Mouse (Mus musculus) hindbrain, embryonic 11.5 days (tissue): ENCODE measurements around the gene Zfp747. TPM values are rescaled to one million over a fixed set of nuclear protein-coding genes. Genes with fewer than 3 reads are reported as not detected.
A peak's percentile ranks its signal among the peaks of the same experiment; 100 is the strongest.
"Not testable (repeated sequence)": the region's sequence is repeated elsewhere in the genome, so short reads cannot be mapped to it uniquely, and the experiment has no call there.

Experiments
- ATAC-seq: fragments of 200-750 bp; cut with Nextera tagmentation; 2 replicates; pipeline ENCODE4 v1.8.0; 2017; ENCODE audit warnings: mild to moderate bottlenecking, moderate TSS enrichment, moderate library complexity; ENCODE audit not compliant: low FRiP score
- DNase-seq: peaks from one replicate; pipeline ENCODE4 v3.0.0-alpha.2; 2015; ENCODE audit warnings: low spot score
- H3K27ac ChIP-seq: fragments of 300-500 bp; sonication (generic); 2 replicates; pipeline ENCODE4 v1.5.1; 2014; ENCODE audit warnings: mild to moderate bottlenecking, low read depth, low read length
- H3K27me3 ChIP-seq: fragments of 300-500 bp; sonication (generic); 2 replicates; pipeline ENCODE4 v1.6.1; 2014; ENCODE audit warnings: mild to moderate bottlenecking, low read length, moderate library complexity, mixed read lengths; ENCODE audit not compliant: control insufficient read depth, insufficient read depth
- H3K36me3 ChIP-seq: fragments of 300-500 bp; sonication (generic); 2 replicates; pipeline ENCODE4 v1.6.1; 2014; ENCODE audit warnings: mild to moderate bottlenecking, low read length, moderate library complexity, mixed read lengths; ENCODE audit not compliant: control insufficient read depth, insufficient read depth
- H3K4me1 ChIP-seq: fragments of 300-500 bp; sonication (generic); replicated peaks from 2 replicates; pipeline ENCODE4 v1.6.1; 2014; ENCODE audit warnings: low read length, mixed read lengths; ENCODE audit not compliant: control insufficient read depth, insufficient read depth
- H3K4me2 ChIP-seq: fragments of 300-500 bp; sonication (generic); replicated peaks from 2 replicates; pipeline ENCODE4 v1.6.1; 2014; ENCODE audit warnings: mild to moderate bottlenecking, low read depth, low read length
- H3K4me3 ChIP-seq: fragments of 300-500 bp; sonication (generic); 2 replicates; pipeline ENCODE4 v1.5.1; 2014; ENCODE audit warnings: low read depth, low read length
- H3K9ac ChIP-seq: fragments of 300-500 bp; sonication (generic); 2 replicates; pipeline ENCODE4 v1.6.1; 2014; ENCODE audit warnings: low read depth, low read length
- H3K9me3 ChIP-seq: fragments of 300-500 bp; sonication (generic); 2 replicates; pipeline ENCODE4 v1.6.1; 2016; ENCODE audit warnings: low read length; ENCODE audit not compliant: control insufficient read depth
- WGBS: fragments of 180-500 bp; shearing (Covaris S2); extraction: QIAGEN DNeasy Blood & Tissue Kit; methylation state at CpG from one replicate; pipeline ENCODE4 v1.1.7; 2014; 5-methylcytosine and 5-hydroxymethylcytosine counted together
- polyA plus RNA-seq: library from polyadenylated mRNA; unstranded; fragments of >200 nt; fragmentation: Nextera tagmentation; extraction: Ambion mirVana; gene quantifications from 2 replicates; pipeline ENCODE4 v1.2.1, GENCODE M21; 2014

The Zfp747 gene
- polyA plus RNA-seq, 1 experiment from 2014 or later, result 6.7 TPM

- H3K9me3 ChIP-seq, result no peaks in the 10 kb centered on the region
- peak; percentile 86 for ATAC-seq
- WGBS, result 16% methylated on average over 38 of the region's 38 CpGs
- H3K4me2 ChIP-seq, result peak within 1 kb of the TSS; percentile 74
- no peaks in the 10 kb centered on the region for H3K27me3 ChIP-seq
- 0 out of 2 replicates have a peak within 1 kb of the TSS, but pooled peaks have one; percentile 24 for H3K27ac ChIP-seq
- peak within 1 kb of the TSS; percentile 49 for H3K4me3 ChIP-seq
- H3K9ac ChIP-seq, result peak within 1 kb of the TSS; percentile 66
- H3K36me3 ChIP-seq, result no peaks in the 10 kb centered on the region
- H3K4me1 ChIP-seq, result no peaks in the 10 kb centered on the region
- DNase-seq, result peak; percentile 87
Observed at GRCm38 (mm10) chr7:127386641-127387392, 11.0 kb upstream of the Zfp747 start, which contains the start of gene 9130019O22Rik. 9130019O22Rik (minus strand) TSS chr7:127387166.

DNA sequence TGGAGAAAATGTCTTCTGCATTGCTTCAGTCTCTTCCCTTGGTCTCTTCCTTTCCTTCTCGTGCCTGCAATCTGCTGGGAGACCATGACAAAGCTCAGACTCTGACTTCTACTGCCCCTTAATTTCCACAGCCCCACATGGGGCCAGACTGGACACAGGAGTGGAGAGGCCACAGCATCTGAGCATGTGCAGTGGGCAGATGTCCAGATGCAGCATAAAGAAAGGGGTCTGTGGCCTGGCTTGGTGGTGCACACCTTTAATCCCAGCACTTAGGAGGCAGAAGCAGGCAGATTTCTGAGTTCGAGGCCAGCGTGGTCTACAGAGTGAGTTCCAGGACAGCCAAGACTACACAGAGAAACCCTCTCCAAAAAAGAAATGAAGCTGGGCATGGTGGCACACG is 9.7 kb upstream of the Zfp747 start:
- H3K4me2 ChIP-seq, H3K36me3 ChIP-seq, ATAC-seq, H3K27ac ChIP-seq, H3K4me1 ChIP-seq, H3K4me3 ChIP-seq, DNase-seq, H3K27me3 ChIP-seq, H3K9me3 ChIP-seq, H3K9ac ChIP-seq: not testable (repeated sequence)
- WGBS, result 94% methylated on average over 4 of the region's 4 CpGs

DNA sequence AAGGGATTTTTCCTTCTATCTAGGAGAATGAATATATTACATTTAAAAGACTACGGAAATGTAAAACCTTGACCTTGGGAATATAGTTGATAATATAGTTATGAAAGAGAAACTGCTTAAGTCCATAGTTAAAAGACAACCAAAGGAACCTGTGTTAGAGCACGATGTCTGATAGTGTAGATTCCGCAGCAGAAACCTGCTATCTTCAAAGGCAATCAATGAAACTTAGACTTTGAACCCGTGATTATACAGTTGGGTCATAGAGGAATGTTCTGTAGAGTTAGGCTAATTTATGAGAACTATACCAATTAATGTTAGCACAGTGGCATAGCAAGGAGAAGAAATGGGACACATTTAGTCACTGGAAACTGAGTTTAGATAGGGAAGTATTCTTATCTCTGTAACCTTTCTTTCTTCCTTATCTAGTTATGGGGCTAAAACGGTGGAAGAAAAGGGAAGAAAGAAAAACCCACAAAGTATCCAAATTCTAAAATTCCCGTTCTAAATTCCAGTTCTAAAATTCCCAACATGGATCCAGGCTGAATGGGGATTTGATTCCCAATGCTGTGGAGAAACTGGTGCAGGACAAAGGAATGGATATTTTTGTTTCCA is 2.6 kb upstream of the Zfp747 start:
- no peaks in the 10 kb centered on the region for H3K27me3 ChIP-seq
- H3K9me3 ChIP-seq, result no peaks in the 10 kb centered on the region
- no peak overlapping the region for H3K4me2 ChIP-seq
- H3K9ac ChIP-seq, result no peak overlapping the region
- 79% methylated on average over 6 of the region's 6 CpGs for WGBS
- ATAC-seq (no peak), DNase-seq (no peak)
- no peak overlapping the region for H3K4me3 ChIP-seq
- no peak overlapping the region for H3K27ac ChIP-seq
- no peaks in the 10 kb centered on the region for H3K4me1 ChIP-seq
- H3K36me3 ChIP-seq, result no peaks in the 10 kb centered on the region

GRCm38 (mm10) chr7:127371870-127372269 is 4.0 kb downstream of the Zfp747 start:
- H3K36me3 ChIP-seq, DNase-seq, H3K9ac ChIP-seq, ATAC-seq, H3K9me3 ChIP-seq, H3K4me1 ChIP-seq, H3K27ac ChIP-seq, H3K4me2 ChIP-seq, H3K27me3 ChIP-seq, H3K4me3 ChIP-seq: not testable (repeated sequence)
- 76% methylated on average over 3 of the region's 3 CpGs for WGBS

DNA sequence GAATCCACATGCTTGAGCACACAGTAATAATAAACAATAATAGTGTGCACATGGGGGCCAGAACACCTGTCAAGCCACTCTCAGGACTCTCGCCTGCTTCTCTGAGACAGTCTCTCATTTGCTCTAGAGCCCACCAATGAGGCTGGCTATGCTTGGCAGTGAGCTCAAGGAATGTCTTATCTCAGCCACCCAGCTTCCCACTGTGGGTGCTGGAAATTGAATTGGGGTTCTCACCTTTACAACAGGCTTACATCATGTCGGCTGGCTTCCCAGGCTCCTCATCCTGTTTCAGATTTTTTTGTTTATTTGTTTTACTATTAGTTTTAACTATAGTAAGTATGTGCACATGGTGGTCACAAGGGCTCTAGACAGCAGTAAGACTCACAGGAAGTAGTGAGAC is 4.6 kb downstream of the Zfp747 start:
- ATAC-seq, result no peak
- H3K9me3 ChIP-seq, result no peaks in the 10 kb centered on the region
- no peak overlapping the region for H3K4me2 ChIP-seq
- H3K4me3 ChIP-seq, result no peak overlapping the region
- no peaks in the 10 kb centered on the region for H3K36me3 ChIP-seq
- H3K27ac ChIP-seq, result no peak overlapping the region
- no peaks in the 10 kb centered on the region for H3K27me3 ChIP-seq
- H3K9ac ChIP-seq, result no peak overlapping the region
- whole genome bisulfite sequencing, result 91% methylated on average over 2 of the region's 2 CpGs
- no peaks in the 10 kb centered on the region for H3K4me1 ChIP-seq
- DNase-seq, result no peak

DNA sequence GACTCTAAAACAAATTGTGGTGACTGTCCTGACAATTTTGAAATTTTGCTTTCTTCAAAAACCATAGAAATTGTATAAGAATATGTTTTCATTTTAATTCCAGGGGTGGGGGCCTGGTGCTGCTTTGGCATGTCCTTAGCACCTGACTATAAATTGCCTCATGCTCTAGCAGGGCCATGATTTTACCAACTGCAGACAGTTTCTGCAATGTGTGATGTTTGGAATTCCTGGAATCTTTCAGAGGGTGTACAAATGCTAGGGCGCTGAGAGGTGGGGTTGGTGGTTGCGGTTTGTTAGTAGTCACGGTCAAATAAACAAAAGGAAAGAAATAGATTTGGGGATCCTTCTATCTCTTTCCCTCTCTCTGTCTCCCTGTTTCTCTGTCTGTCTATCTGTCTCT is 9.6 kb downstream of the Zfp747 start:
- H3K36me3 ChIP-seq, result no peaks in the 10 kb centered on the region
- 85% methylated on average over 3 of the region's 3 CpGs for WGBS
- DNase-seq (no peak), ATAC-seq (no peak)
- H3K4me2 ChIP-seq, result no peak overlapping the region
- H3K4me3 ChIP-seq, result no peak overlapping the region
- H3K4me1 ChIP-seq, result no peaks in the 10 kb centered on the region
- 0 out of 2 replicates have a peak, but pooled peaks cover 2% of the 10 kb centered on the region for H3K27me3 ChIP-seq
- no peaks in the 10 kb centered on the region for H3K9me3 ChIP-seq
- H3K27ac ChIP-seq, result no peak overlapping the region
- no peak overlapping the region for H3K9ac ChIP-seq

DNA sequence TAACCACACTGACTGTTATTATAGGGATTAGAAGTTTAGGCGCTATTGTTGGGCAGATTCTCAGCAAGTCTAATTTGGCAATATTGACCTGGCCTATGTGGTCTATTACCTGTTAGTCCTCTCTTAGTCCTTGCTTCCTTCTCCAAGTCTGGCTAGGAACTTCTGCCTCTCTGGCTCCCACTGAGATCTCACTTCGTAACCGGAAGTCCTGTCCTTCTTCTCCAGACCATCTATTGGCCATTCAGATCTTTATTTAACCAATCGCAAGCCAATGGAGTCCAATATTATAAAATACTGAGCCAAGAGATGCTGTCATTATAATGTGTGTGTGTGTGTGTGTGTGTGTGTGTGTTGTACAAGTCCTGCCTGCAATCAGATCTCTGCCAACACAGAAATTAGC is 11.7 kb downstream of the Zfp747 start:
- ATAC-seq (no peak), DNase-seq (no peak)
- Histone ChIP-seq H3K9me3 (no peaks in the 10 kb centered on the region), H3K4me1 (no peaks in the 10 kb centered on the region), H3K27ac (no peak overlapping the region), H3K4me3 (no peak overlapping the region), H3K9ac (no peak overlapping the region), H3K4me2 (no peak overlapping the region), H3K36me3 (no peaks in the 10 kb centered on the region), H3K27me3 (0 out of 2 replicates have a peak, but pooled peaks cover 2% of the 10 kb centered on the region)
- WGBS, result 55% methylated on average over 4 of the region's 4 CpGs

DNA sequence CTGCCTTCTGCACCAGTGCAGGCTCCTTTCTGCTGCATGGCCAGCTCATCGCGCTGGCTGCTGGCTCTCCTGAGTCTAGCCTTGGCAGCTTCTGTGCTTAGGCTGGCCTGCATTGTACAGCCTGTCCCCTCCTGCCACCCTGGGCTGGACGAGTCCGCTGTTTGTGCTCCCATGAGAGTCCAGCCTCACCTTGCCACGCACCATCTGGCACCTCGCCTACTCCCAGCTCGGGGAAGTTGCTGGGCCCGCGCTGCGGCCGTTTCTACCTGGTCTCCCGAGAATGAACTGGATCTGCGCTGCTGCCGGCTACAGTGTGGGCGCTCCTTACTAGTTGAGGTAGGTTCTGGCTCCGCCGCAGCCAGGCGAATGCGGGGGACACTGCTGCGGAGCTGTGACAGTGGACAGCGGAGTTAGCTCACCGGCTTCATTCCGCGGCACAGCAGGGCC is 12.4 kb downstream of the Zfp747 start:
- peak; percentile 51 for DNase-seq
- Histone ChIP-seq H3K4me2 (peak overlapping the region; percentile 66), H3K27ac (no peak overlapping the region), H3K9me3 (no peaks in the 10 kb centered on the region), H3K4me3 (peak overlapping the region; percentile 27), H3K27me3 (0 out of 2 replicates have a peak, but pooled peaks cover 2% of the 10 kb centered on the region), H3K9ac (peak overlapping the region; percentile 21; the same call in 1 of the 2 replicates), H3K36me3 (no peaks in the 10 kb centered on the region), H3K4me1 (no peaks in the 10 kb centered on the region)
- ATAC-seq, result no peak
- WGBS, result 2% methylated on average over 24 of the region's 24 CpGs
